Mouse (Mus musculus) T-helper 2 cell (primary cell): ENCODE data around the gene Rassf1.

Source experiments
- in situ Hi-C: fragments of 300-600 bp; cut with MboI, MseI; formaldehyde crosslinking; loops from one replicate; pipeline ENCODE4 v1.15.1; 2025; ENCODE audit warnings: high pct_unique_total_duplicates

Rassf1 gene

GRCm38 (mm10) chr9:107539940-107540339, 11.4 kb upstream of the Rassf1 start:
- in situ Hi-C loops, result loop anchor here (10.0 to 25.0 kb wide), 2 partner anchors 1095 to 1522 kb away; partner anchors contain the start of genes Abhd14a, Abhd14b, Atrip and Trex1

- in situ Hi-C loops, result loop anchor here (10.0 to 25.0 kb wide), 2 partner anchors 1096 to 1522 kb away; partner anchors contain the start of genes Abhd14a, Abhd14b, Atrip and Trex1
These were observed 10.9 kb upstream of the Rassf1 start for GRCm38 (mm10) chr9:107540420-107540819.

GRCm38 (mm10) chr9:107541005-107541404, 10.3 kb upstream of the Rassf1 start:
- in situ Hi-C loops, result loop anchor here (10.0 to 25.0 kb wide), 2 partner anchors 1096 to 1521 kb away; partner anchors contain the start of genes Abhd14a, Abhd14b, Atrip and Trex1

GRCm38 (mm10) chr9:107541474-107542351, 9.6 kb upstream of the Rassf1 start, which contains the start of the genes Cyb561d2 and Nprl2:
Cyb561d2 (minus strand) TSS chr9:107542193.
Nprl2 (plus strand) TSS chr9:107542226.
- in situ Hi-C loops, result loop anchor here (10.0 to 25.0 kb wide), 2 partner anchors 1097 to 1521 kb away; partner anchors contain the start of genes Abhd14a, Abhd14b, Atrip and Trex1

- in situ Hi-C loops, result loop anchor here (10.0 to 25.0 kb wide), 2 partner anchors 1098 to 1520 kb away; partner anchors contain the start of genes Abhd14a, Abhd14b, Atrip and Trex1
These were observed 9.0 kb upstream of the Rassf1 start for GRCm38 (mm10) chr9:107542352-107542686.

GRCm38 (mm10) chr9:107542721-107543120, 8.6 kb upstream of the Rassf1 start:
- in situ Hi-C loops, result loop anchor here (10.0 to 25.0 kb wide), 2 partner anchors 1098 to 1520 kb away; partner anchors contain the start of genes Abhd14a, Abhd14b, Atrip and Trex1

- in situ Hi-C loops, result loop anchor here (10.0 to 25.0 kb wide), 2 partner anchors 1098 to 1519 kb away; partner anchors contain the start of genes Abhd14a, Abhd14b, Atrip and Trex1
These were observed 8.1 kb upstream of the Rassf1 start for GRCm38 (mm10) chr9:107543299-107543698.

GRCm38 (mm10) chr9:107544196-107544700, 7.1 kb upstream of the Rassf1 start:
- in situ Hi-C loops, result loop anchor here (10.0 to 25.0 kb wide), 2 partner anchors 1099 to 1518 kb away; partner anchors contain the start of genes Abhd14a, Abhd14b, Atrip and Trex1

- in situ Hi-C loops, result loop anchor here (10.0 to 25.0 kb wide), 2 partner anchors 1100 to 1518 kb away; partner anchors contain the start of genes Abhd14a, Abhd14b, Atrip and Trex1
These were observed 6.6 kb upstream of the Rassf1 start for GRCm38 (mm10) chr9:107544729-107545128.

GRCm38 (mm10) chr9:107545199-107545598, 6.2 kb upstream of the Rassf1 start:
- in situ Hi-C loops, result loop anchor here (10.0 to 25.0 kb wide), 2 partner anchors 1100 to 1517 kb away; partner anchors contain the start of genes Abhd14a, Abhd14b, Atrip and Trex1

GRCm38 (mm10) chr9:107545602-107546001, 5.8 kb upstream of the Rassf1 start:
- in situ Hi-C loops, result loop anchor here (10.0 to 25.0 kb wide), 2 partner anchors 1101 to 1517 kb away; partner anchors contain the start of genes Abhd14a, Abhd14b, Atrip and Trex1

GRCm38 (mm10) chr9:107547026-107547425, 4.3 kb upstream of the Rassf1 start, which contains the start of gene Zmynd10:
Zmynd10 (plus strand) TSS chr9:107547298.
- in situ Hi-C loops, result loop anchor here (10.0 to 25.0 kb wide), 2 partner anchors 1102 to 1515 kb away; partner anchors contain the start of genes Abhd14a, Abhd14b, Atrip and Trex1

GRCm38 (mm10) chr9:107547957-107548356, 3.4 kb upstream of the Rassf1 start:
- in situ Hi-C loops, result loop anchor here (10.0 to 25.0 kb wide), 2 partner anchors 1103 to 1514 kb away; partner anchors contain the start of genes Abhd14a, Abhd14b, Atrip and Trex1

GRCm38 (mm10) chr9:107548820-107549219, 2.5 kb upstream of the Rassf1 start:
- in situ Hi-C loops, result loop anchor here (10.0 to 25.0 kb wide), 2 partner anchors 1104 to 1513 kb away; partner anchors contain the start of genes Abhd14a, Abhd14b, Atrip and Trex1

- in situ Hi-C loops, result loop anchor here (10.0 to 25.0 kb wide), 2 partner anchors 1105 to 1513 kb away; partner anchors contain the start of genes Abhd14a, Abhd14b, Atrip and Trex1
These were observed 1.9 kb upstream of the Rassf1 start for GRCm38 (mm10) chr9:107549297-107550074.

GRCm38 (mm10) chr9:107550491-107551116, 751 bp upstream of the Rassf1 start:
- in situ Hi-C loops, result no loop called here

GRCm38 (mm10) chr9:107551890-107552355, 568 bp downstream of the Rassf1 start:
- in situ Hi-C loops, result no loop called here

GRCm38 (mm10) chr9:107552690-107553393, 1.5 kb downstream of the Rassf1 start:
- in situ Hi-C loops, result no loop called here
